Mouse (Mus musculus) olfactory bulb, adult 2 months (tissue): ENCODE measurements at regions not wholly inside any gene's neighbourhood (a gene's known extent, or its start where the extent isn't known, plus 50 kb on each side); places are given as distances from the start of the nearest gene placed in this dataset.

Source experiments
- H3K27ac ChIP-seq: fragments of 200-500 bp; 2 replicates; pipeline ENCODE4 v1.5.1; 2012; ENCODE audit warnings: low read depth, low read length; ENCODE audit not compliant: insufficient read depth
- H3K4me1 ChIP-seq: fragments of 200-500 bp; 2 replicates; pipeline ENCODE4 v1.6.1; 2012; ENCODE audit warnings: low read length; ENCODE audit not compliant: control insufficient read depth, insufficient read depth
- H3K4me3 ChIP-seq: fragments of 200-500 bp; 2 replicates; pipeline ENCODE4 v1.5.1; 2012; ENCODE audit warnings: mild to moderate bottlenecking, low read depth, low read length, moderate library complexity; ENCODE audit not compliant: insufficient read depth
- CTCF ChIP-seq: fragments of 200-500 bp; IDR thresholded peaks from 2 replicates; pipeline ENCODE4 v1.5.1; 2012; ENCODE audit warnings: low read depth, mild to moderate bottlenecking, low read length, moderate library complexity; ENCODE audit not compliant: insufficient read depth
- POLR2A ChIP-seq: fragments of 200-500 bp; IDR thresholded peaks from 2 replicates; pipeline ENCODE4 v1.6.1; 2012; ENCODE audit warnings: mild to moderate bottlenecking, low read depth, low read length, moderate library complexity; ENCODE audit not compliant: insufficient read depth
- WGBS: fragments of 180-500 bp; shearing (Covaris S2); methylation state at CpG from one replicate; pipeline ENCODE4 v1.1.7; 2018; 5-methylcytosine and 5-hydroxymethylcytosine counted together

DNA sequence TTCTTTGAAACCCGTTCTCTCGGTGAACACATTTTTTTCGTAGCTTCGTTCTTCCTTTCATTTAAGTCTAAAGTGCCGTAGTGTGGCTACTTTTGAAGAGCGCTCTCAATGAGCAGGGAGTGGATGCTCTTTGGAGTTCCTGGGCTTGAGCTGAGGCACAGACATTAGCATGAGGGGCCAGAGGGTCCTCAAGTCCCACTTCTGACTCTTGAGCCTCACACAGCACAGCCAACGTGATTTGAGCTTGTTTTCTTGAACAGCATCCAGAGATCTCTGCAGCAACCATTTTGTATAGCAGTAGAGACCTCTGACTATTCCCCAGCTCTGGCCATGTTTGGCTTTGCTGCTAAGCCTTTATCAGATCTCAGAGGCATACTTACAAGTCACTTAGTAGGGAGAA, 269.2 kb upstream of the Myt1l start:
- TF ChIP-seq POLR2A = no peak
- TF ChIP-seq CTCF = no peak
- Histone ChIP-seq H3K27ac (no peak overlapping the region), H3K4me3 (no peak overlapping the region), H3K4me1 (peaks cover 17% of the 10 kb centered on the region)
- WGBS = 69% methylated on average over 7 of the region's 7 CpGs

DNA sequence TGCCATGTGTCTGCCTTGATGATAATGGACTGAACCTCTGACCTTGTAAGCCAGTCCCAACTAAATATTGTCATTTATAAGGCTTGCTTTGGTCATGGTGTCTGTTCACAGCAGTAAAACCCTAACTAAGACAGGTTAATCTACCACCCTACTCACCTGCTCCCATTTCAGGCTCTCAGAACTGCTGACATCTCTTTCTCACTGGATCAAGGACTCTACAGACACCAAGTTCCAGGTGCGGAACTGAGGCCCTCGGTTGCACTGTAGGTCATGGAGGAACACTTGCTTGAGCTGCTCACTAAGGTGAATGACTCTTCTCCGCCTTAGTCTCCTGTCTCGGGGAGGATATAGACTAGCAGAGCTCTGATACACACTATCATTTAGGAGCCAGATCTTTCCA, 254.0 kb upstream of the Myt1l start:
- no peak overlapping the region for H3K27ac ChIP-seq
- no peak for TF ChIP-seq POLR2A
- TF ChIP-seq CTCF = no peak
- no peak overlapping the region for H3K4me3 ChIP-seq
- WGBS = 96% methylated on average over 4 of the region's 4 CpGs
- H3K4me1 ChIP-seq = no peaks in the 10 kb centered on the region

DNA sequence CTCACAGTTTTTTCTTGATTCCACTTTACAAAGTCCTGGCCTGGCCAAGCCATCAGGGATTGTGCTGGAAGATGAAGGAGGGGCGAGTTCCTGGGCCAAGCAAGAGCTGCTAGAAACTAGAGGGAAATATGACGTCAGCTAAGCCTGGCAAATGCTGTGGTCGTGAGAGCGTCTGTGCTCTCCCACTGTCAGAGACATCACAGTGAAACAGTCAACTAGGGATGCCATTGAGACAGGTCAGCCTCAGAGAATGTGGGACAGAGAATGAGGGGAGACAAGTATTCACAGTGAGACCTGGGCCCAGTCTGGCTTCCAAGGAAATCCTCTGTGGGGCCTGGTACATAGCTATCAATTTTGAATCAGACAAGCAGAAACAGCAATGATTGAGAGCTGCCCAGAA, 252.5 kb upstream of the Myt1l start:
- no peak for TF ChIP-seq CTCF
- no peak for TF ChIP-seq POLR2A
- Histone ChIP-seq H3K4me3 (no peak overlapping the region), H3K4me1 (peaks cover 13% of the 10 kb centered on the region), H3K27ac (no peak overlapping the region)
- WGBS = 77% methylated on average over 4 of the region's 4 CpGs

DNA sequence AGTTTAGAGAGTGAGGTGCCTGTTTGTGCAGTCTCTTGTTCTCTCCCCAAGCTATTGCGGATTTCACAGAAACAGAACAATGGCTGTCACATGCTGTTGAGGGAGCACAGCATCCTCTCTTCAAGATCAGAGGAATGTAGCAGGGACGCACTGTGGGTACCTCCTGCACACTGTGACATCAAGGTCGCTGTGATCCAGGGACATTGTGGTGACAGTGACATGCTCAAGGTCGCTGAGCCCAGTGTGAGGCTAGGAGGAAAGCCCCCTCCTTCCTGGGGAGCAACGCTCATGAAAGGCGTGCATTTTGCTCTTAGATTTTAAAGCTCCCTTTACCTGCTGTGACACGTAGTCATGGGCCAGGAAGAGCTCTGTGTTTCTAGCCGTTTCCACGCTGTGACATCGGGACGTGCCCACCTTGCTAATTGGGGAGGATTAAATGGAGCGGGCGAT, 248.5 kb upstream of the Myt1l start:
- TF ChIP-seq CTCF (no peak), POLR2A (no peak)
- Histone ChIP-seq H3K4me1 (peaks cover 23% of the 10 kb centered on the region), H3K27ac (peak overlapping the region; percentile 97), H3K4me3 (no peak overlapping the region)
- 10% methylated on average over 13 of the region's 13 CpGs for WGBS

GRCm38 (mm10) chr12:29280081-29280788, 247.9 kb upstream of the Myt1l start:
- H3K4me1 ChIP-seq = peaks cover 23% of the 10 kb centered on the region
- no peak overlapping the region for H3K4me3 ChIP-seq
- 4% methylated on average over 9 of the region's 9 CpGs for WGBS
- peak overlapping the region; percentile 97 for H3K27ac ChIP-seq
- no peak for TF ChIP-seq CTCF
- TF ChIP-seq POLR2A = 0 out of 2 replicates have a peak, but pooled peaks have one; percentile 1

- peaks cover 23% of the 10 kb centered on the region for H3K4me1 ChIP-seq
- no peak overlapping the region for H3K4me3 ChIP-seq
- no peak for TF ChIP-seq POLR2A
- no peak for TF ChIP-seq CTCF
- peak overlapping the region; percentile 97 for H3K27ac ChIP-seq
- WGBS = 39% methylated on average over 17 of the region's 17 CpGs
Observed at GRCm38 (mm10) chr12:29280861-29281630, 247.1 kb upstream of the Myt1l start.

GRCm38 (mm10) chr12:29288801-29289200, 239.4 kb upstream of the Myt1l start:
- WGBS = 74% methylated on average over 2 of the region's 2 CpGs
- TF ChIP-seq CTCF = no peak
- TF ChIP-seq POLR2A = no peak
- Histone ChIP-seq H3K4me3 (no peak overlapping the region), H3K4me1 (peaks cover 6% of the 10 kb centered on the region; the same call in 1 of the 2 replicates), H3K27ac (no peak overlapping the region)

- H3K4me3 ChIP-seq = peak overlapping the region; percentile 29
- WGBS = 3% methylated on average over 23 of the region's 23 CpGs
- peaks cover 6% of the 10 kb centered on the region; the same call in 1 of the 2 replicates for H3K4me1 ChIP-seq
- peak overlapping the region; percentile 91 for H3K27ac ChIP-seq
- TF ChIP-seq POLR2A (peak; percentile 88; the same call in 1 of the 2 replicates), CTCF (no peak)
Observed at GRCm38 (mm10) chr12:29290591-29291351, 237.4 kb upstream of the Myt1l start.

GRCm38 (mm10) chr12:29297984-29298383, 230.2 kb upstream of the Myt1l start:
- H3K4me1 ChIP-seq = no peaks in the 10 kb centered on the region
- WGBS = 81% methylated on average over 5 of the region's 5 CpGs
- no peak overlapping the region for H3K27ac ChIP-seq
- TF ChIP-seq POLR2A = no peak
- TF ChIP-seq CTCF = no peak
- H3K4me3 ChIP-seq = no peak overlapping the region
